Mouse (Mus musculus) adrenal gland, postnatal 4 days (tissue): ENCODE results near the gene Dsp. TPM values are rescaled to one million over a fixed set of nuclear protein-coding genes. Genes with fewer than 3 reads are reported as not detected.
A peak's percentile ranks its signal among the peaks of the same experiment; 100 is the strongest.

Experiments used
- DNase-seq, 2 experiments: peaks; one replicate each; pipeline ENCODE4 v3.0.0; 2021 to 2022; ENCODE audit warnings: low spot score in 2 of 2, mixed read lengths in 2 of 2
- long read RNA-seq, 2 experiments: library from polyadenylated mRNA; stranded (forward); transcript quantifications; one replicate each; pipeline ENCODE4 v2.0.0; 2021
- total RNA-seq, 2 experiments: library from RNA; stranded (reverse); gene quantifications; 2 replicates each; pipeline ENCODE4 v1.2.3; 2021

Dsp gene
- 1 to 10 TPM; 3.6 to 7.2 TPM for total RNA-seq
- long read RNA-seq, experiment 1 = 0 reads
- long read RNA-seq, experiment 2, partial matches to known transcripts = 1 of 1 reads
- long read RNA-seq, experiment 2, other reads (novel, unspliced or antisense) = 0 of 1 reads

DNA sequence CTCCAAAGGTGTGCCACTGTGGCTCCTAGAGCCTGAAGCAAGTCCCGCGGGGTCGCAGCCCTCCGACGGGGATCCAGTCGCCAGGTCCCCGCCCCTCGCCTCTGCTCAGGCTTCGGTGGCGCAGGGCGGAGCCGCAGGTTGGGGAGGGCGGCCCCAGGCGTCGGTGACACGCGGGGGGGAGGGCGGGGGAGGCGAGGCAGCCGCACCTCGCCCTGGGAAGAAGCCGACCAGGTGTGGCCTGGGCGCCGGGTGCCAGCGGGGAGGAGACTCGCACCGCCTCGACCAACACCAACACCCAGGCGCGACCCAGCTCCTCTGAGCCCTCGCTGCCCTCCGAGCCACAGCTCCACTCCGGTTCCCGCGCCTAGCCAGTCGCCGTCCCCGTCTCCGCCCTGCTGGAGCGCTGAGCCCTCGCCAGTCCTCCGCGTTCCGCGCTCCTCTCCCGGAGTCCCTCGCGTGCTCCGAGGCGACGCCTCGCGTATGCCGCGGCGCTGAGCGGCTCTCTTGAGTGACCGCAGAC is at the start of gene Dsp:
TSS of gene Dsp (plus strand) at position 226 of the 520 bp plus-strand sequence.
- peak in 1 of 2 experiments; percentile 28 for DNase-seq

- no peak for DNase-seq
Observed at GRCm38 (mm10) chr13:38103406-38103805, 47.7 kb upstream of the Dsp start.

DNA sequence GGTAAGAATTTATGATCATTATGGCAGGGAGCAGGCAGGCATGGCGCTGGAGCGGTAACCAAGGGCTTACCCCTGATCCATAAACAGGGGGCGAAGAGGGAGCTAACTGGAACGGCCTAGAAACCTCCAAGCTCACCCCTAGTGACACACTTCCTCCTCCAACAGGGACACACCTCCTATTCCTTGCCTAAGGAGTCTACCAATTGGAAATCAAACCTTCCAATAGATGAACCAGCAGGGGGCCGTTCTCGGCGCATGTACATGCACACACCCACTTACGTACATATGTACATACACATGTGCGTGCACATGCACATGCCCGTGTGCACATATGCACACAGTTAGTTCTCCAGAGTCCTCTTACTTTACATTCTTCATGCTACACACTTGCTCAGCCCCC is 46.6 kb upstream of the Dsp start:
- no peak for DNase-seq

DNA sequence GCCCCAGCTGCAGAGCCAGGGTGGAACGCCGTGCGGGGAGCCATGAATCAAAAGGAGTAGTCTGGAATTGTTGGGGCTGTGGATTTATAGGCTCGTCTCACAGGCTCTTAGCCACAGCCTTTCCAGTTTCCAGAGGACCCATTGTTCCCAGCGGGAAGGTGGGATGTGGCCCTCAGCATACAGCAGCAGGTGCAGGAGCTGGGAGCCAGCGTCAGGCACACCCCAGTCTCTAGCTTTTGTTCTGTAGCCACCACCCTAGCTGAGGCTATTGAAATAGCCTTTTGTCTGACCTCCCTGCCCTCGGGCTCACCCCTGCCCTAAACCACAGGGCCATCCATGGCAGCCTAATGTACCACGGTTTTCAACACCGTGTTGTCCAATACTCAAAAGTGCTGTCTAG is 42.0 kb upstream of the Dsp start:
- DNase-seq = no peak

DNA sequence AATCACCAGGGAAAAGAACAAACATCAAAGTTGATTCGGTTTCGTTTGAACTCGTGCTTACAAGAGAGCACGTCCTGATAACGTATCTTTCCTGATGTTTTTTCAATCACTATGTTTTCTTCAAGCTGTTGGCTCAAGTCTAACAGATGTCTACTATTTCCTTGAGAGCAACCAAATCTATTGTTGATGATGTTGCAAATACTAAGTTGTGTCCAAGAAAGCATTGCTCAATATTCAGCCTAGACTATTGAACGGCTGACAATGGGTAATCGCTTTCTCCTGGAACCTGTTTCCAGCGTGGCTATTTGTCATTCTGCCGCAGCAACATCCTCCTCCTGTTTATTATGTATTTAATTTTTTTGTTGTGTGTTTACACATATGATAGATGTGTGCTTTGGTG is 28.8 kb upstream of the Dsp start:
- DNase-seq = no peak

- DNase-seq = no peak
Observed at GRCm38 (mm10) chr13:38123666-38124065, 27.4 kb upstream of the Dsp start.

- DNase-seq = no peak
Observed at GRCm38 (mm10) chr13:38127683-38128082, 23.4 kb upstream of the Dsp start.

DNA sequence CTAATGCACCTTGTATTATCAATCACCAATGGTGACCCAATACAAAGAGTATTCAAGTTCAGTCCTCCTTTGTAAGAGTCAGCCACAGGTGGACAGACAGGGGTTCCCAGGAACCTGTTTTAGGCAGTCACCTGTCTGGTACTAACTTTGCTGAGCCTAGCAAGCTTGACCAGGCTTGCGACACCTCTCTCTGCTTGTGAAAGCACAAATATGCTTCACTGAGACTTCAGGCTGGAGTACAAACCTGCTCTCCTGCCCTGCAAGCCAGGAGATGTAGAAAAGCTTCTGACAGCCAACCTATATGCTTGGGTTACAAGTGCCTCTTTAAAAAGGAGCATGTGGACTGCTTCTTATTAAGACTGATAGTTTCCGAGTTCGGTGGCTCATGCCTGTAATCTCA is 22.8 kb upstream of the Dsp start:
- no peak for DNase-seq

GRCm38 (mm10) chr13:38129492-38129891 is 21.6 kb upstream of the Dsp start:
- no peak for DNase-seq

GRCm38 (mm10) chr13:38130116-38130515 is 21.0 kb upstream of the Dsp start:
- DNase-seq = no peak

- DNase-seq = no peak
Observed at GRCm38 (mm10) chr13:38133016-38133528, 18.0 kb upstream of the Dsp start.

DNA sequence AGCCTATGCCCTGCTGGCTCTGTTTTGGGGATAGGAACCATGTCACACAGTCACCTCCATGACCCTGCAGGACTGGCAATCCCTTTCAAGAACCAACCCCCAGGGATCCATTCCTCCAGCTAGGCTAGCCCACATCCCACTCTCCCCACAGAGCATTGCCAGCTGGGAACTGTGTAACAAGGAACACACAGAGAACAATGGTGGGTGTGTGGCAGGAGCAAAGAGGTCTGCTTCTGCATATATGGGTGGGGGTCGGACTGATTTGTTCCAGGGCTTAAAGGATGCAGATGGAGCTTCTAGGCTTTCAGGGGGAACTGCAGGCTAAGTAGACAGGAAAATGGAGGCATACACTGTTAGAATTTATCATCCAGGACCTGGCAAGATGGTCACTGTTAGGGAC is 10.6 kb upstream of the Dsp start:
- DNase-seq = no peak

GRCm38 (mm10) chr13:38144962-38145713 is 6.0 kb upstream of the Dsp start:
- no peak for DNase-seq

- DNase-seq = no peak
Observed at GRCm38 (mm10) chr13:38148348-38148747, 2.7 kb upstream of the Dsp start.

DNA sequence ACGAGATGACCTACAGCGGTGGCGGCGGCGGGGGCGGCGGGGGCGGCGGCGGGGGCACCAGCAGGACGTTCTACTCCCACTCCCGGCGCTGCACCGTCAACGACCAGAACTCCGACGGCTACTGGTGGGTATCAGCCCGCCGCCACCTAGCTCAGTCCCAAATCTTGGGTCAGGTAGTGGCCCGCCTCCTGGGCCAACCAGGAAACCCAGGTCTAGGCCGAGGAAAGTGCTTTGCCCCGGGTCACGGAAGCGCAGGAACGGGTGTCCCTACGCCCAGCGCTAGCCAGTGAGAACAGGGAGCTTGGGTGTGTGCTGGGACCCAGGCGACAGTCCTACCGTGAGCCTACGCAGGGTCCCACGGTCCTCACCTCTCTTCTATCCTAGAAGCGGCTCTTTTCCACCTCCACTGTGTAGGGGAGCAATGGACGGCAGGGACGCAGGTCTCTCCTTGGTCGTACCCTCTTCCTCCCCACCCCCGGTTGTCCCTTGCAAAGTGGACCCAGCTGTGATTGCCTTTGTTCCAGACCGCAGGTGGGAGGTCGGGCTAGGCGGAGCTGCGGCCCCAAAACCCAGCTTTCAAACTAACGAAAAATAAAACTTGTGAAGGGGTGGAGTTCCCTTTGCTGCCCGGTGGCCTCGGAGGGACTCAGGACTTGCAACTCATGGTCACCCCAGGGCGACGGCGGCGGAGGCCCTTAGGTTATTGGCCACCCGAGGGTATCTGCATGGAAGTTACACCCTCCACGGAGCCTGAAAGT is 756 bp downstream of the Dsp start:
- DNase-seq = no peak

- no peak for DNase-seq
Observed at GRCm38 (mm10) chr13:38152429-38153035, 1.4 kb downstream of the Dsp start.

DNA sequence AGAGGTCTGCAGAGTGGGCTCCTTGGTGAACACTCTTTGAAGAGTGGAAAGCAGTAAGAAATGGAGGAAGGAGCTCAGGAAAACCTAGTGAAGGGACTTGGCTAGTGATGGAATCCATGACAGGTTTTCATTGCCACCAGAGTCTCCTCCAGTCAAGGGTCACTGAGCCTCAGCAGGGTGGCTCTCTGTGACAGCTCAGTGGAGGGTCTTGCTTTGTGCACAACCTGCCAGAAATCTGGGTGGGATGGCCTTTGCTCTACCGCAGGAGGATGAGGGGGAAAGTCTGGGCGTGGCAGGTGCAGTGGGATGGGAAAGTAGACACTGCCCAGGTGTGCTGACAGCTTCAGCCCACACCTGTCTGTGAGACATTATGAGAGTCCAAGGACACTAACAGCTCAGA is 4.4 kb downstream of the Dsp start:
- DNase-seq = no peak

GRCm38 (mm10) chr13:38157635-38158034 is 6.5 kb downstream of the Dsp start:
- DNase-seq = no peak

- DNase-seq = no peak
Observed at GRCm38 (mm10) chr13:38162002-38162401, 10.9 kb downstream of the Dsp start.

GRCm38 (mm10) chr13:38162668-38163067 is 11.6 kb downstream of the Dsp start:
- no peak for DNase-seq

- DNase-seq = no peak
Observed at GRCm38 (mm10) chr13:38164932-38165331, 13.8 kb downstream of the Dsp start.

DNA sequence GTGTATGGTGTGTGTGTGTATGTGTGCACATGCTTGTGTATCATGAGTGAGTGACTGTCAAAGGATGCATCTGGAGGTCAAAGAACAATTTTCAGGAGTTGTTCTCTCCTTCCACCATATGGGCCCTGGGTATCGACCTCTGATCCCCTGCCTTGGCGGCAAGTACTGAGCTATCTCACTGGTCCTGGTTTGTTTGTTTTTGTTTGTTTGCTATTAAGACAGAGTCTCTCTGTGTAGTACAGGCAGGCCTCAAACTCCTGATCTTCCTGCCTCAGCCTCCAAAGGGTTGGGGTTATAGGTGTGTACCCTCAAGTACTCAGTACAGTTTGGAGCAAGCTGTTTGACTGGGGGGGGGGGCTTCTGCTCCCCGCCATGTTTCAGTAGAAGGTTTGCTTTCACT is 16.0 kb downstream of the Dsp start:
- DNase-seq = no peak
